Mouse (Mus musculus) ES-E14 (cell line): ENCODE data around the gene Serhl.

Experiments used
- CHD2 ChIP-seq: IDR thresholded peaks from 2 replicates; pipeline ENCODE4 v1.6.1; 2014; ENCODE audit warnings: mild to moderate bottlenecking, low read depth, low read length, inconsistent platforms
- HCFC1 ChIP-seq: IDR thresholded peaks from 2 replicates; pipeline ENCODE4 v1.6.1; 2012; ENCODE audit warnings: low read length, inconsistent platforms, borderline replicate concordance; ENCODE audit not compliant: insufficient read depth
- MAFK ChIP-seq: IDR thresholded peaks from 2 replicates; pipeline ENCODE4 v1.6.1; 2014; ENCODE audit warnings: mild to moderate bottlenecking, low read depth, low read length, inconsistent platforms; ENCODE audit not compliant: insufficient read depth
- ZNF384 ChIP-seq: IDR thresholded peaks from 2 replicates; pipeline ENCODE4 v1.6.1; 2012; ENCODE audit warnings: low read depth, low read length, inconsistent platforms

GRCm38 (mm10) chr15:83057533-83057932, 31.8 kb upstream of the Serhl start:
- TF ChIP-seq MAFK (no peak), HCFC1 (no peak), CHD2 (no peak), ZNF384 (no peak)
